Mouse (Mus musculus) heart, embryonic 14.5 days (tissue): Measurements from ENCODE around the gene Myh13. TPM values are rescaled to one million over a fixed set of nuclear protein-coding genes. Genes with fewer than 3 reads are reported as not detected.

Experiments used
- ATAC-seq: fragments of 200-750 bp; cut with Nextera tagmentation; 2 replicates; pipeline ENCODE4 v1.8.0; 2017; ENCODE audit warnings: low read depth, moderate TSS enrichment; ENCODE audit not compliant: insufficient number of reproducible peaks, insufficient read depth, low FRiP score
- H3K27ac ChIP-seq, 2 experiments: fragments of 200-500 bp in 1 of 2; fragments of 300-500 bp in 1 of 2; sonication (generic) in 1 of 2; replicated peaks in 1 of 2; 2 replicates each; pipeline ENCODE4 v1.5.1; 2012 to 2014; ENCODE audit warnings: low read depth in 2 of 2, low read length in 2 of 2, control low read depth in 1 of 2, mild to moderate bottlenecking in 1 of 2, mixed read lengths in 1 of 2; ENCODE audit not compliant: control insufficient read depth in 1 of 2, insufficient read depth in 1 of 2
- H3K27me3 ChIP-seq: fragments of 300-500 bp; sonication (generic); 2 replicates; pipeline ENCODE4 v1.6.1; 2014; ENCODE audit warnings: mild to moderate bottlenecking, low read length, control low read depth; ENCODE audit not compliant: control insufficient read depth, insufficient read depth
- H3K36me3 ChIP-seq: fragments of 300-500 bp; sonication (generic); 2 replicates; pipeline ENCODE4 v1.6.1; 2014; ENCODE audit warnings: mild to moderate bottlenecking, control low read depth, low read length, mixed read lengths; ENCODE audit not compliant: control insufficient read depth, insufficient read depth
- H3K4me1 ChIP-seq, 2 experiments: fragments of 200-500 bp in 1 of 2; fragments of 300-500 bp in 1 of 2; sonication (generic) in 1 of 2; 2 replicates each; pipeline ENCODE4 v1.6.1; 2012 to 2014; ENCODE audit warnings: low read length in 2 of 2, control low read depth in 1 of 2, mixed read lengths in 1 of 2; ENCODE audit not compliant: control insufficient read depth in 2 of 2, insufficient read depth in 2 of 2
- H3K4me2 ChIP-seq: fragments of 300-500 bp; sonication (generic); 2 replicates; pipeline ENCODE4 v1.6.1; 2014; ENCODE audit warnings: mild to moderate bottlenecking, low read length
- H3K4me3 ChIP-seq, 2 experiments: fragments of 200-500 bp in 1 of 2; fragments of 300-500 bp in 1 of 2; sonication (generic) in 1 of 2; 2 replicates each; pipeline ENCODE4 v1.5.1; 2012 to 2014; ENCODE audit warnings: low read length in 2 of 2, mild to moderate bottlenecking in 2 of 2, control low read depth in 1 of 2, low read depth in 1 of 2, moderate library complexity in 1 of 2; ENCODE audit not compliant: control insufficient read depth in 1 of 2, insufficient read depth in 1 of 2
- H3K9ac ChIP-seq: fragments of 300-500 bp; sonication (generic); 2 replicates; pipeline ENCODE4 v1.6.1; 2014; ENCODE audit warnings: mild to moderate bottlenecking, low read length
- H3K9me3 ChIP-seq: fragments of 300-500 bp; sonication (generic); 2 replicates; pipeline ENCODE4 v1.6.1; 2016; ENCODE audit warnings: low read length, control low read depth; ENCODE audit not compliant: control insufficient read depth
- WGBS: fragments of 180-500 bp; shearing (Covaris S2); extraction: QIAGEN DNeasy Blood & Tissue Kit; methylation state at CpG from one replicate; pipeline ENCODE4 v1.1.7; 2014; 5-methylcytosine and 5-hydroxymethylcytosine counted together
- polyA plus RNA-seq: library from polyadenylated mRNA; unstranded; fragments of >200 nt; fragmentation: Nextera tagmentation; extraction: Ambion mirVana; gene quantifications from 2 replicates; pipeline ENCODE4 v1.2.1, GENCODE M21; 2014

Myh13 gene
- polyA plus RNA-seq, 1 experiment from 2014 or later: not detected

- Histone ChIP-seq H3K4me3 (no peak overlapping the region), H3K9me3 (no peaks in the 10 kb centered on the region), H3K9ac (no peak overlapping the region), H3K4me2 (no peak overlapping the region), H3K4me1 (peaks cover 5 to 6% of the 10 kb centered on the region in 2 experiments; a peak in 3 of 4 replicates), H3K27me3 (no peaks in the 10 kb centered on the region; the same call in 1 of the 2 replicates), H3K36me3 (no peaks in the 10 kb centered on the region), H3K27ac (no peak overlapping the region)
- WGBS: 31% methylated on average over 9 of the region's 9 CpGs
- ATAC-seq: no peak
Measured at GRCm38 (mm10) chr11:67366936-67367335, 45.5 kb downstream of the Myh13 start.

- Histone ChIP-seq H3K4me3 (no peak overlapping the region), H3K4me2 (no peak overlapping the region), H3K9me3 (no peaks in the 10 kb centered on the region), H3K27ac (no peak overlapping the region), H3K9ac (no peak overlapping the region), H3K4me1 (no peaks in the 10 kb centered on the region), H3K27me3 (no peaks in the 10 kb centered on the region; the same call in 1 of the 2 replicates), H3K36me3 (no peaks in the 10 kb centered on the region)
- no peak for ATAC-seq
- WGBS: 47% methylated on average over 2 of the region's 2 CpGs
Measured at GRCm38 (mm10) chr11:67373333-67373732, 51.9 kb downstream of the Myh13 start.

- ATAC-seq: no peak
- Histone ChIP-seq H3K27ac (no peak overlapping the region), H3K4me1 (peaks cover 5 to 9% of the 10 kb centered on the region in 2 experiments; a peak in 2 of 4 replicates), H3K9me3 (no peaks in the 10 kb centered on the region), H3K9ac (no peak overlapping the region), H3K36me3 (no peaks in the 10 kb centered on the region), H3K4me3 (no peak overlapping the region), H3K4me2 (no peak overlapping the region), H3K27me3 (no peaks in the 10 kb centered on the region)
Measured at GRCm38 (mm10) chr11:67376308-67376707, 54.9 kb downstream of the Myh13 start.

DNA sequence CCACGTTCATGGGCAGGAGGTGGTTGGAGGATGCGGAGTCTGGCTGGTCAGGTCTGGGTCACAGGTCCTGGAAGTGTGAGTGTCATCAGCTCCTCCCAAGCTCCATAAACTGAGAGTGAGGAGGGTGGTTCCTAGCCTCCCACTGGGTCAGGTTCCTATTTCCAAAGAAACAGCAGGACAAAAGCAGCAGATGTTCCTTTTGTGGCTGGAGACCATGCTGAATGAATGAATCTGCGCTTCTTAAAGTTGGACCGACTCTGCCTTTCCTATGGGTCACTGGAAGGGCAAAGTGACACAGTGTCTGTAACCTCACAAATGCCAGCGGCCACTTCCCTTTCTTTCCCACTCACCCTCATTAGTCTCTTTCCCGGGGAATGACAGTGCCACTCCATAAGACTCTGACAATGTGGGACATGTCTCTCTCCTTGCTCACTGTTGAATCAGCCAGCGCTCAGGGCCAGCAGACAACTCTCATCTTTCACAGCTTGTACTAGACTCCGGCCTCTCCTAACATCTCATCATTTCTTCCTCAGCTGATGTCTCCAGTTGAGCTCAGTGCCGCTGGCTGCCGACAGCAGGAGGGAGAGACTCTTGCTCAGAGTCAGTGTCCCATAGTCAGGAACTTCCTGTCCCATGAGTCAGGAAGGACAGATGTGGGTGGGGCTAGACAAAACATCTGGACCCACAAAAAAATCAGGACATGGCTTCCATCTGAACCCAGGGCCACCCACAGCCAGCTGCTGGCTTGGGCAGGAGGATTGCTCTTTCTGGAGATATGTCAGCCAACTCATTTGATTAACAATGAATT is 58.4 kb downstream of the Myh13 start:
- Histone ChIP-seq H3K9ac (no peak overlapping the region), H3K9me3 (no peaks in the 10 kb centered on the region), H3K4me2 (no peak overlapping the region), H3K4me3 (no peak overlapping the region), H3K36me3 (no peaks in the 10 kb centered on the region), H3K27me3 (no peaks in the 10 kb centered on the region), H3K4me1 (peaks cover 5 to 9% of the 10 kb centered on the region in 2 experiments; a peak in 2 of 4 replicates), H3K27ac (no peak overlapping the region)
- ATAC-seq: no peak; the same call in 1 of the 2 replicates
- 37% methylated on average over 10 of the region's 10 CpGs for WGBS

GRCm38 (mm10) chr11:67381833-67382232 is 60.4 kb downstream of the Myh13 start:
- no peak for ATAC-seq
- H3K4me1 ChIP-seq: peaks cover 8 to 11% of the 10 kb centered on the region in 2 experiments; a peak in 3 of 4 replicates
- 34% methylated on average over 4 of the region's 4 CpGs for WGBS
- no peaks in the 10 kb centered on the region for H3K36me3 ChIP-seq
- H3K9ac ChIP-seq: no peak overlapping the region
- H3K4me3 ChIP-seq: no peak overlapping the region
- no peaks in the 10 kb centered on the region for H3K9me3 ChIP-seq
- no peak overlapping the region for H3K4me2 ChIP-seq
- no peak overlapping the region for H3K27ac ChIP-seq
- H3K27me3 ChIP-seq: no peaks in the 10 kb centered on the region

GRCm38 (mm10) chr11:67384653-67385052 is 63.2 kb downstream of the Myh13 start:
- no peak overlapping the region for H3K9ac ChIP-seq
- H3K4me1 ChIP-seq: peaks cover 12 to 13% of the 10 kb centered on the region in 2 experiments; a peak in 3 of 4 replicates
- H3K9me3 ChIP-seq: no peaks in the 10 kb centered on the region
- no peak overlapping the region for H3K4me3 ChIP-seq
- H3K27me3 ChIP-seq: no peaks in the 10 kb centered on the region
- WGBS: 75% methylated on average over 7 of the region's 7 CpGs
- no peak for ATAC-seq
- H3K27ac ChIP-seq: no peak overlapping the region
- H3K36me3 ChIP-seq: no peaks in the 10 kb centered on the region
- H3K4me2 ChIP-seq: no peak overlapping the region

GRCm38 (mm10) chr11:67386815-67387415 is 65.5 kb downstream of the Myh13 start:
- H3K9me3 ChIP-seq: no peaks in the 10 kb centered on the region
- ATAC-seq: no peak
- 35% methylated on average over 8 of the region's 8 CpGs for WGBS
- H3K9ac ChIP-seq: no peak overlapping the region
- H3K27ac ChIP-seq: no peak overlapping the region
- H3K4me2 ChIP-seq: no peak overlapping the region
- no peak overlapping the region for H3K4me3 ChIP-seq
- H3K4me1 ChIP-seq: peaks cover 5 to 9% of the 10 kb centered on the region in 2 experiments; a peak in 3 of 4 replicates
- no peaks in the 10 kb centered on the region for H3K27me3 ChIP-seq
- no peaks in the 10 kb centered on the region for H3K36me3 ChIP-seq
